Mouse (Mus musculus) erythroblast, embryonic 14.5 days (primary cell): Measurements from ENCODE around the gene Oaf.

Experiments used
- GATA1 ChIP-seq: IDR thresholded peaks from 2 replicates; pipeline ENCODE4 v1.6.1; 2012; ENCODE audit warnings: low read length, inconsistent platforms, mixed read lengths
- TAL1 ChIP-seq: IDR thresholded peaks from 3 replicates; pipeline ENCODE4 v1.6.1; 2012; ENCODE audit warnings: low read length, inconsistent platforms, mixed read lengths

DNA sequence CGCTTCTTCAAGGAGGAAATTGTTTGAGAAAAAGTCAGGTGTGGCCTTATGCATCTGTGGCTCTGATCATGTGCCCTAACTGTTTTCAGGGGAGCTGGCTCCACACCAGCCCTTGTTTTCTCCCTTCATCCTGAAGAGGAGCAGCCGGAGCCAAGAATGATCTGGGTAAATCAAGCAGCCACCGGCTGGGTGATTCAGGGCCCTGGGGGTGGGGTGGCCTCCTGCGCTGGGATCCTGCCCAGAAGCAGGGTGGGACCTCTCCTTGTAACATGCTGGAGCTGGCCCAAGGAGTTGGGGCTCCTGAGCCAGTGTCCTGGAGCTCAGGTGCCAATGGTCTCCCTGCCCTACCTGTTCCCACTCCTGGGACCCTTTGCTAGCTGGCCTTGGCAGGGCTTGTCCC is 45.6 kb upstream of the Oaf start:
- no peak for TF ChIP-seq GATA1
- TF ChIP-seq TAL1, result no peak
